Mouse (Mus musculus): Measurements from ENCODE around the gene Fgf18.
A peak's percentile ranks its signal among the peaks of the same experiment; 100 is the strongest.

Fgf18 gene

GRCm38 (mm10) chr11:33110111-33110510 lies 37.1 kb downstream of the Fgf18 start:
- no peak for DNase-seq

GRCm38 (mm10) chr11:33107540-33107939 lies 39.7 kb downstream of the Fgf18 start:
- no peak for DNase-seq

GRCm38 (mm10) chr11:33104911-33105316 lies 42.3 kb downstream of the Fgf18 start:
- DNase-seq: no peak

- no peak for DNase-seq
These were observed 43.8 kb downstream of the Fgf18 start for GRCm38 (mm10) chr11:33103291-33103943.

- no peak for DNase-seq
These were observed 47.1 kb downstream of the Fgf18 start for GRCm38 (mm10) chr11:33100027-33100507.

GRCm38 (mm10) chr11:33099425-33099824 lies 47.8 kb downstream of the Fgf18 start:
- no peak for DNase-seq

- no peak for DNase-seq
These were observed 48.8 kb downstream of the Fgf18 start for GRCm38 (mm10) chr11:33098446-33098845.

- no peak for DNase-seq
These were observed 49.3 kb downstream of the Fgf18 start for GRCm38 (mm10) chr11:33097855-33098254.

- peak; percentile 28 for DNase-seq
These were observed 57.3 kb downstream of the Fgf18 start for GRCm38 (mm10) chr11:33089856-33090255.

GRCm38 (mm10) chr11:33088181-33088580 lies 59.0 kb downstream of the Fgf18 start:
- DNase-seq: no peak

- no peak for DNase-seq
These were observed 61.2 kb downstream of the Fgf18 start for GRCm38 (mm10) chr11:33086046-33086445.

- peak; percentile 31 for DNase-seq
These were observed 61.7 kb downstream of the Fgf18 start for GRCm38 (mm10) chr11:33085514-33085913.

- no peak for DNase-seq
These were observed 62.1 kb downstream of the Fgf18 start for GRCm38 (mm10) chr11:33085054-33085453.

- no peak for DNase-seq
These were observed 63.2 kb downstream of the Fgf18 start for GRCm38 (mm10) chr11:33084041-33084440.

GRCm38 (mm10) chr11:33081175-33081574 lies 66.0 kb downstream of the Fgf18 start:
- no peak for DNase-seq

- no peak for DNase-seq
These were observed 67.0 kb downstream of the Fgf18 start for GRCm38 (mm10) chr11:33080046-33080808.

- DNase-seq: no peak
These were observed 67.8 kb downstream of the Fgf18 start for GRCm38 (mm10) chr11:33079424-33079823.

GRCm38 (mm10) chr11:33078036-33078435 lies 69.2 kb downstream of the Fgf18 start:
- no peak for DNase-seq

GRCm38 (mm10) chr11:33075293-33075692 lies 71.9 kb downstream of the Fgf18 start:
- DNase-seq: peak; percentile 51

GRCm38 (mm10) chr11:33074541-33074940 lies 72.7 kb downstream of the Fgf18 start:
- DNase-seq: no peak

- no peak for DNase-seq
These were observed 75.8 kb downstream of the Fgf18 start for GRCm38 (mm10) chr11:33071358-33071922.

- peak; percentile 25 for DNase-seq
These were observed 76.7 kb downstream of the Fgf18 start for GRCm38 (mm10) chr11:33070520-33070919.

Data from right cerebral cortex, postnatal 25 days (tissue).